Mouse (Mus musculus) hindbrain, embryonic 11.5 days (tissue): ENCODE results near the gene Alx3. TPM values are rescaled to one million over a fixed set of nuclear protein-coding genes. Genes with fewer than 3 reads are reported as not detected.
A peak's percentile ranks its signal among the peaks of the same experiment; 100 is the strongest.

ENCODE experiments used
- ATAC-seq: fragments of 200-750 bp; cut with Nextera tagmentation; 2 replicates; pipeline ENCODE4 v1.8.0; 2017; ENCODE audit warnings: mild to moderate bottlenecking, moderate TSS enrichment, moderate library complexity; ENCODE audit not compliant: low FRiP score
- DNase-seq: peaks from one replicate; pipeline ENCODE4 v3.0.0-alpha.2; 2015; ENCODE audit warnings: low spot score
- H3K27ac ChIP-seq: fragments of 300-500 bp; sonication (generic); 2 replicates; pipeline ENCODE4 v1.5.1; 2014; ENCODE audit warnings: mild to moderate bottlenecking, low read depth, low read length
- H3K27me3 ChIP-seq: fragments of 300-500 bp; sonication (generic); 2 replicates; pipeline ENCODE4 v1.6.1; 2014; ENCODE audit warnings: mild to moderate bottlenecking, low read length, moderate library complexity, mixed read lengths; ENCODE audit not compliant: control insufficient read depth, insufficient read depth
- H3K36me3 ChIP-seq: fragments of 300-500 bp; sonication (generic); 2 replicates; pipeline ENCODE4 v1.6.1; 2014; ENCODE audit warnings: mild to moderate bottlenecking, low read length, moderate library complexity, mixed read lengths; ENCODE audit not compliant: control insufficient read depth, insufficient read depth
- H3K4me1 ChIP-seq: fragments of 300-500 bp; sonication (generic); replicated peaks from 2 replicates; pipeline ENCODE4 v1.6.1; 2014; ENCODE audit warnings: low read length, mixed read lengths; ENCODE audit not compliant: control insufficient read depth, insufficient read depth
- H3K4me2 ChIP-seq: fragments of 300-500 bp; sonication (generic); replicated peaks from 2 replicates; pipeline ENCODE4 v1.6.1; 2014; ENCODE audit warnings: mild to moderate bottlenecking, low read depth, low read length
- H3K4me3 ChIP-seq: fragments of 300-500 bp; sonication (generic); 2 replicates; pipeline ENCODE4 v1.5.1; 2014; ENCODE audit warnings: low read depth, low read length
- H3K9ac ChIP-seq: fragments of 300-500 bp; sonication (generic); 2 replicates; pipeline ENCODE4 v1.6.1; 2014; ENCODE audit warnings: low read depth, low read length
- H3K9me3 ChIP-seq: fragments of 300-500 bp; sonication (generic); 2 replicates; pipeline ENCODE4 v1.6.1; 2016; ENCODE audit warnings: low read length; ENCODE audit not compliant: control insufficient read depth
- WGBS: fragments of 180-500 bp; shearing (Covaris S2); extraction: QIAGEN DNeasy Blood & Tissue Kit; methylation state at CpG from one replicate; pipeline ENCODE4 v1.1.7; 2014; 5-methylcytosine and 5-hydroxymethylcytosine counted together
- polyA plus RNA-seq: library from polyadenylated mRNA; unstranded; fragments of >200 nt; fragmentation: Nextera tagmentation; extraction: Ambion mirVana; gene quantifications from 2 replicates; pipeline ENCODE4 v1.2.1, GENCODE M21; 2014

Gene Alx3
- polyA plus RNA-seq, 1 experiment from 2014 or later: 0.73 TPM

DNA sequence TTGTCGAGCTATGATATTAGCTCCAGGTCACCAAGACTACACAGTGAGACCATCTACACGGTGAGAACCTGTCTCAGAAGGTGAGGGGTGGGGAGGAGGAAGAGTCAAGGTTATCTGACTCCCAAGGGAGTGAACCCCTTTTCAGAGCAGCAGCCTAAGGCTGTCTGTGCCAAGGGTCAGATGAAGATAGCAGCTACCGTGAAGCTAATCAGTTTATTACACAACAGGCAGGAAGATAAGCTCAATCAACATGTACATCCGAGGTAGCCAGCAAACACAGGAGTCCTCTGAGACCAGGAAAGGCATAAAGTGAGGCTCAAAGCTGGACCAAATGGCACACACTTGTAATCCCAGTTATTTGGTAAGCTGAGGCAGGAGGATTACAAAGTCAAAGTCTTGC lies 14.0 kb downstream of the Alx3 start:
- WGBS: 78% methylated on average over 4 of the region's 4 CpGs

GRCm38 (mm10) chr3:107609376-107609775 lies 14.5 kb downstream of the Alx3 start:
- Histone ChIP-seq H3K9ac (no peak overlapping the region), H3K27ac (no peak overlapping the region), H3K27me3 (peaks cover 3% of the 10 kb centered on the region; the same call in 1 of the 2 replicates), H3K4me3 (no peak overlapping the region), H3K9me3 (no peaks in the 10 kb centered on the region), H3K4me1 (no peaks in the 10 kb centered on the region), H3K36me3 (peaks cover 4% of the 10 kb centered on the region; the same call in 1 of the 2 replicates), H3K4me2 (no peak overlapping the region)
- ATAC-seq (no peak), DNase-seq (no peak)
- 65% methylated on average over 3 of the region's 3 CpGs for WGBS

More for the DNA sequence above, 14.0 kb downstream of the Alx3 start:
- DNase-seq (no peak), ATAC-seq (no peak)
- Histone ChIP-seq H3K4me2 (no peak overlapping the region), H3K4me1 (no peaks in the 10 kb centered on the region), H3K4me3 (no peak overlapping the region), H3K9me3 (no peaks in the 10 kb centered on the region), H3K36me3 (peaks cover 2% of the 10 kb centered on the region; the same call in 1 of the 2 replicates), H3K27ac (no peak overlapping the region), H3K9ac (no peak overlapping the region), H3K27me3 (peaks cover 3% of the 10 kb centered on the region; the same call in 1 of the 2 replicates)

DNA sequence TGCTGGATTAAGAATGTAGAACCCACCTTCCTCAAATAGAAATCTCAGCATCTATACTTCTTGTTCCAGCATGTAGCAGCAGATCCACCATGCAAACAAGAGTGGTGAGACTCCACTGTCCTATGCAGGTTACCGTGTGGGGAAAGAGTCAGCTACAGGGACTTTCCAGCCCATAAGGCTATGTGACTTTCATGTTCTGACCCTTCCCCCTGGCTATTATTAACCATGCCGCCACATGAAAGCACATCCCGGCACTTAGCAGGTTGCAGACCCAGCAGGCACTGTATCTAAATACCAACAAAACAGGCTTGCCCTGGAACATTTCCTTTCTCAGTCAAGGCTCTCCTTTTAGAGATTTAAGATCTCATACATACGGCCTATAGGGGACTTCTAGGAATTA lies 16.6 kb downstream of the Alx3 start:
- H3K9me3 ChIP-seq: no peaks in the 10 kb centered on the region
- H3K4me2 ChIP-seq: no peak overlapping the region
- H3K4me3 ChIP-seq: no peak overlapping the region
- H3K36me3 ChIP-seq: peaks cover 9% of the 10 kb centered on the region
- H3K27ac ChIP-seq: no peak overlapping the region
- H3K4me1 ChIP-seq: no peaks in the 10 kb centered on the region
- 79% methylated on average over 4 of the region's 4 CpGs for WGBS
- no peak overlapping the region for H3K9ac ChIP-seq
- DNase-seq (no peak), ATAC-seq (no peak)
- no peaks in the 10 kb centered on the region for H3K27me3 ChIP-seq

DNA sequence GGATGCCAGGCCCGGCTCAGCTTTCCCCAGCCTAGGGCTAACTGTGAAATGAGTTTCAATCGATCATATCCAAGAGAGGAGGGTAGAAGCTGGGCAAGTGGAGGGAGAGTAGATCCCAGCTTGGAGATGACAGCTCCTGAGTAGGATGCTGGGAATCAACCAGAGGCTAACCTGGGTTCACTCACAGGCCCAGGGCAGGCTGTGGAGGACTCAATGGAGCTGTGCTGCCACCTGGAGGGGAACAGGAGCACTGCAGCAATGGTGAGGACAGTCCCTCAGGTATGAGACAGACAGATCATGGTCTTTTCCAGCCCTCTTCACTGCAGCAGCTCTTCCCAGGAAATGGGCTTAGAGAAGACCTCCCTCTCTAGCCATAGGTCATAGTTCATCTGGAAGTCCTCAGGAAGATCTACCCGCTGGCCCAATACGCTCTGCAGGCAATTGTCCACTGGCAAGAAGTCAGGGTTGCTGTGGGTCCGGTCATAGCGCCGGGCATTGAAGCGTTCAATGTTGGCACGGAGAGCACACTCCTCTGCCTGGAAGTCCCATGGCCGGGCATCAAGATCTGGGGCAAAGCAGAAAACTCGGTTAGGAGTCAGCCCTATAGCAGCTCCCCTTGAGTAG lies 18.2 kb downstream of the Alx3 start:
- DNase-seq (peak; percentile 82), ATAC-seq (peak; percentile 28; the same call in 1 of the 2 replicates)
- Histone ChIP-seq H3K36me3 (peaks cover 18% of the 10 kb centered on the region), H3K4me2 (no peak overlapping the region), H3K4me1 (no peaks in the 10 kb centered on the region), H3K4me3 (no peak overlapping the region), H3K27ac (no peak overlapping the region), H3K9me3 (no peaks in the 10 kb centered on the region), H3K27me3 (no peaks in the 10 kb centered on the region), H3K9ac (no peak overlapping the region)
- 89% methylated on average over 11 of the region's 11 CpGs for WGBS

DNA sequence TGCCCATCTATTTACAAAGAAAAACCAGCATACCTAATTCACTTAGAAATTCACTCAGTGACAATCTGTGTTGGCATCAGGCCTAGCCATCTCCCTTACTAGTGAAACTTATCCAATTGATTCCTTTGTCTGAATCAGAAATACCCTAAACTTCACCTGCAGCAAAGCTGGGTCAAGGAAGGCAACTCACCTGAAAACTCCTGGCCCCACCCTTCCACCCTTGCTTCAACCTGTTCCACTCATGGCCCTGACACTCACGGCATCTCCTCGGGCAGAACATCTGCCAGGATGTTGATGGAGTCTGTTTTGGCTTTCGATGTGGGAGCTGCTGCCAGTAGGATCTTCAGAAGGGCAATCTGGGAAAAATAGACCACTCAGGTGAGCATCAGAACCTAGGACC lies 23.0 kb downstream of the Alx3 start:
- 95% methylated on average over 3 of the region's 3 CpGs for WGBS
- H3K27ac ChIP-seq: no peak overlapping the region
- H3K4me2 ChIP-seq: no peak overlapping the region
- no peaks in the 10 kb centered on the region for H3K27me3 ChIP-seq
- H3K9ac ChIP-seq: no peak overlapping the region
- peaks cover 35% of the 10 kb centered on the region for H3K36me3 ChIP-seq
- no peak for DNase-seq
- no peaks in the 10 kb centered on the region for H3K9me3 ChIP-seq
- ATAC-seq: no peak
- no peak overlapping the region for H3K4me3 ChIP-seq
- H3K4me1 ChIP-seq: no peaks in the 10 kb centered on the region

DNA sequence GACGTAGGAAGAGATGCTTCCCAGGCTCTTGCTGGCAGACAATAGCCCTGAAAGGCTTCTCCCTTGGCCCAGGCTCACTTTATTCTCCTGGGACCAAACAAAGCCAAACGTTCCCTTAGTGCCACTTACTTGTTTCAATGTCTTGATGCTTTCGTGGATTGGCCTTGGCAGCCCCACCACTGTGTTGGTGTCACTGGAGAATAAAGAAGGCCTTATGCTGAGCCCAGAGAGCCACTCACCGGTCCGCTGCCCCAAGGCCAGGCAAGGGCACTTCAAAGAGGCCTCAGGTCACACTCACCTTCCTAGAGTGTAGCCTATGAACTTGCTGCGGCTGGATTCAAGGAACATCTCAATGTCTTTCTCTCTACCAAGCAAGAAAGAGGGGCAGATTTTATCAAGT lies 25.1 kb downstream of the Alx3 start:
- H3K36me3 ChIP-seq: peaks cover 36% of the 10 kb centered on the region
- H3K4me2 ChIP-seq: no peak overlapping the region
- no peak overlapping the region for H3K4me3 ChIP-seq
- no peak overlapping the region for H3K9ac ChIP-seq
- H3K9me3 ChIP-seq: no peaks in the 10 kb centered on the region
- ATAC-seq: no peak
- DNase-seq: no peak
- H3K27ac ChIP-seq: no peak overlapping the region
- no peaks in the 10 kb centered on the region for H3K4me1 ChIP-seq
- 89% methylated on average over 6 of the region's 6 CpGs for WGBS
- no peaks in the 10 kb centered on the region for H3K27me3 ChIP-seq

GRCm38 (mm10) chr3:107621286-107622075 lies 26.6 kb downstream of the Alx3 start:
- Histone ChIP-seq H3K27ac (no peak overlapping the region), H3K36me3 (peaks cover 43% of the 10 kb centered on the region), H3K9ac (no peak overlapping the region), H3K4me2 (no peak overlapping the region), H3K4me1 (no peaks in the 10 kb centered on the region), H3K27me3 (no peaks in the 10 kb centered on the region), H3K9me3 (no peaks in the 10 kb centered on the region), H3K4me3 (no peak overlapping the region)
- ATAC-seq: no peak
- DNase-seq: no peak
- WGBS: 90% methylated on average over 21 of the region's 21 CpGs

DNA sequence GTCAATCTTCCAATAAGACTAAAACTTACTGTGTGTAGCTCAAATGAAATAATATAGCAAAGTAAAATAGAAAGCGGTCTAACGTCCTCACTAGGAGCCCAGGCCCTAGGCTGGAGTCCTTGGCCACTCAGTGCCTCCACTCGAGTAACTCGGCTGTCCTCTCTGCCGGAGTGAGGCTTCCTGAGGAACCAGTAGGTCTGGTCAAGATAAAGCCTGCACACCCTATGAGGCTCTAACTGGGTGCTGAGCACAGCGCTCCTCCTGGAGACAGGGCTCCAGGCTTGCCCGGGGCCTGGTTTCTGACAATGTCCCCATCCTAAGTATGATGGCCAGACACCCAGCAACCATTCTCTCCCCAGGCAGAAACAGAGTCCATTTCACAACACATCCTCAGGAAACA lies 27.7 kb downstream of the Alx3 start:
- no peaks in the 10 kb centered on the region for H3K9me3 ChIP-seq
- no peak overlapping the region for H3K4me2 ChIP-seq
- peaks cover 44% of the 10 kb centered on the region for H3K36me3 ChIP-seq
- no peak overlapping the region for H3K27ac ChIP-seq
- no peaks in the 10 kb centered on the region for H3K4me1 ChIP-seq
- 94% methylated on average over 7 of the region's 7 CpGs for WGBS
- no peaks in the 10 kb centered on the region for H3K27me3 ChIP-seq
- ATAC-seq (no peak), DNase-seq (no peak)
- H3K4me3 ChIP-seq: no peak overlapping the region
- H3K9ac ChIP-seq: no peak overlapping the region

DNA sequence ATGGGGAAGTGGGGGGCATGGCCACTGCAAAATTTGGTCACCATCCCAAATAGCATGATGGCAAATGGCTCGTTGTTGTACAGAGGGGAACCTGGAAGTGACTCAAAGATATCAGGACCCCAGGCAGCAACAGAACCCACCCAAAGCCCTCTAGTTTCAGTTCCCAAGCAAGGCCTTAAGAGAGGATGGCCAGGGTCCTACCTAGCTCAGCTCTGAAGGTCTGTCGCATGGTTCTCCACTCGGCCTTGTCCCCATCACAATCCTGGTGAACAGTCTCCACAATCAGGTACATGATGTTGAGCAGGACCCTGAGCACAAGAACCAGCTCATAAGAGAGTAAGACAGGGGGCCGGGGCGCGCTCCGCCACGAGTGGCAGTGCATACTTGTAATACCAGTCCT lies 29.6 kb downstream of the Alx3 start:
- Histone ChIP-seq H3K4me1 (no peaks in the 10 kb centered on the region), H3K27me3 (no peaks in the 10 kb centered on the region), H3K27ac (no peak overlapping the region), H3K36me3 (peaks cover 34% of the 10 kb centered on the region), H3K9me3 (no peaks in the 10 kb centered on the region), H3K4me2 (no peak overlapping the region), H3K9ac (no peak overlapping the region), H3K4me3 (no peak overlapping the region)
- no peak for ATAC-seq
- no peak for DNase-seq
- 93% methylated on average over 8 of the region's 8 CpGs for WGBS
